Mouse (Mus musculus): ENCODE results near the gene Cpz.
A peak's percentile ranks its signal among the peaks of the same experiment; 100 is the strongest.

The Cpz gene

GRCm38 (mm10) chr5:35525469-35526123 lies at the start of gene Cpz:
Gene Cpz (minus strand): TSS chr5:35525698.
- no peak for DNase-seq

GRCm38 (mm10) chr5:35574653-35575599 lies 49.4 kb upstream of the Cpz start, which contains the start of gene Trmt44:
Gene Trmt44 (minus strand): TSS chr5:35575070.
- DNase-seq, result peak; percentile 91

GRCm38 (mm10) chr5:35571546-35571945 lies 46.0 kb upstream of the Cpz start:
- no peak for DNase-seq

GRCm38 (mm10) chr5:35566632-35567031 lies 41.1 kb upstream of the Cpz start:
- DNase-seq, result no peak

GRCm38 (mm10) chr5:35565217-35565616 lies 39.7 kb upstream of the Cpz start:
- DNase-seq, result no peak

GRCm38 (mm10) chr5:35563449-35563848 lies 38.0 kb upstream of the Cpz start:
- DNase-seq, result peak; percentile 52

- DNase-seq, result no peak
Measured at GRCm38 (mm10) chr5:35562616-35563015, 37.1 kb upstream of the Cpz start.

- no peak for DNase-seq
Measured at GRCm38 (mm10) chr5:35559447-35559846, 33.9 kb upstream of the Cpz start.

GRCm38 (mm10) chr5:35557946-35558621 lies 32.6 kb upstream of the Cpz start:
- DNase-seq, result no peak

- no peak for DNase-seq
Measured at GRCm38 (mm10) chr5:35556393-35556792, 30.9 kb upstream of the Cpz start.

- DNase-seq, result no peak
Measured at GRCm38 (mm10) chr5:35552838-35553539, 27.5 kb upstream of the Cpz start.

- no peak for DNase-seq
Measured at GRCm38 (mm10) chr5:35551855-35552837, 26.6 kb upstream of the Cpz start.

GRCm38 (mm10) chr5:35546127-35546526 lies 20.6 kb upstream of the Cpz start:
- DNase-seq, result no peak

GRCm38 (mm10) chr5:35541059-35541790 lies 15.7 kb upstream of the Cpz start:
- no peak for DNase-seq

GRCm38 (mm10) chr5:35540555-35540954 lies 15.1 kb upstream of the Cpz start:
- no peak for DNase-seq

- no peak for DNase-seq
Measured at GRCm38 (mm10) chr5:35539576-35539975, 14.1 kb upstream of the Cpz start.

- DNase-seq, result no peak
Measured at GRCm38 (mm10) chr5:35538022-35538421, 12.5 kb upstream of the Cpz start.

GRCm38 (mm10) chr5:35537474-35537873 lies 12.0 kb upstream of the Cpz start:
- DNase-seq, result no peak

- no peak for DNase-seq
Measured at GRCm38 (mm10) chr5:35536271-35536670, 10.8 kb upstream of the Cpz start.

GRCm38 (mm10) chr5:35531586-35531985 lies 6.1 kb upstream of the Cpz start:
- DNase-seq, result no peak

GRCm38 (mm10) chr5:35530442-35530841 lies 4.9 kb upstream of the Cpz start:
- no peak for DNase-seq

Data from layer of hippocampus, adult 9-11 months (tissue).